In genomic region chr5:21144506-21145169, GRCm38 (mm10) we compare ENCODE assay signal across 8 mouse cellular contexts. TPM values are rescaled to one million over a fixed set of nuclear protein-coding genes. Genes with fewer than 3 reads are reported as not detected.
A peak's percentile ranks its signal among the peaks of the same experiment; 100 is the strongest.
DNase-seq lines count a peak whose midpoint lies in the region; ATAC-seq lines count a peak whose summit lies in the region.

No protein-coding gene starts in this region.

- 0 out of 2 replicates have a peak overlapping the region, but pooled peaks have one; percentile 23 for H3K27ac ChIP-seq in midbrain, embryonic 10.5 days (replicated peaks)
- H3K27ac ChIP-seq in midbrain, embryonic 16.5 days (ENCODE audit: low read length) = no peak overlapping the region
- no peak overlapping the region for H3K27ac ChIP-seq in hindbrain, embryonic 15.5 days (replicated peaks)
- H3K27ac ChIP-seq in liver, embryonic 11.5 days (ENCODE audit: low read depth, low read length) = no peak overlapping the region
- no peak overlapping the region; the same call in 1 of the 2 replicates for H3K27ac ChIP-seq in stomach, embryonic 14.5 days (ENCODE audit: low read length)

- H3K4me2 ChIP-seq in midbrain, embryonic 16.5 days (ENCODE audit: low read length) = no peak overlapping the region
- no peak overlapping the region for H3K4me2 ChIP-seq in hindbrain, embryonic 15.5 days
- H3K4me2 ChIP-seq in liver, embryonic 11.5 days = no peak overlapping the region
- no peak overlapping the region for H3K4me2 ChIP-seq in stomach, embryonic 14.5 days (replicated peaks; ENCODE audit: low read depth, low read length)

- no peaks in the 10 kb centered on the region for H3K36me3 ChIP-seq in midbrain, embryonic 10.5 days
- no peaks in the 10 kb centered on the region for H3K36me3 ChIP-seq in midbrain, embryonic 16.5 days (ENCODE audit: control insufficient read depth, insufficient read depth, low read length)
- no peaks in the 10 kb centered on the region for H3K36me3 ChIP-seq in hindbrain, embryonic 15.5 days
- H3K36me3 ChIP-seq in liver, embryonic 11.5 days (ENCODE audit: control insufficient read depth, insufficient read depth, low read length) = no peaks in the 10 kb centered on the region
- no peaks in the 10 kb centered on the region for H3K36me3 ChIP-seq in stomach, embryonic 14.5 days (ENCODE audit: control insufficient read depth, insufficient read depth, low read length)

- DNase-seq in midbrain, embryonic 10.5 days (ENCODE audit: low spot score) = peak; percentile 30
- peak; percentile 71 for DNase-seq in forelimb bud, embryonic 11.5 days (ENCODE audit: low read depth, low spot score)
- DNase-seq in liver, embryonic 11.5 days (ENCODE audit: low spot score) = peak; percentile 37
- no peak for DNase-seq in ovary, postnatal 36 days (ENCODE audit: low spot score)
- DNase-seq in right cerebral cortex, postnatal 36 days (ENCODE audit: low spot score in 2 of 2) = no peak

- H3K27me3 ChIP-seq in midbrain, embryonic 10.5 days (ENCODE audit: low read depth, poor library complexity, severe bottlenecking) = no peaks in the 10 kb centered on the region
- no peaks in the 10 kb centered on the region for H3K27me3 ChIP-seq in midbrain, embryonic 16.5 days (ENCODE audit: control insufficient read depth, insufficient read depth, low read depth, low read length)
- no peaks in the 10 kb centered on the region for H3K27me3 ChIP-seq in hindbrain, embryonic 15.5 days
- H3K27me3 ChIP-seq in liver, embryonic 11.5 days (replicated peaks; ENCODE audit: control insufficient read depth, insufficient read depth, low read length) = no peaks in the 10 kb centered on the region
- no peaks in the 10 kb centered on the region for H3K27me3 ChIP-seq in stomach, embryonic 14.5 days (ENCODE audit: control insufficient read depth, insufficient read depth, low read length)

- no peak for ATAC-seq in midbrain, embryonic 16.5 days
- ATAC-seq in hindbrain, embryonic 15.5 days (ENCODE audit: low FRiP score, low read depth) = peak; percentile 68; the same call in 1 of the 2 replicates
- ATAC-seq in liver, embryonic 11.5 days (replicated peaks; ENCODE audit: low FRiP score) = peak; percentile 48
- ATAC-seq in stomach, embryonic 14.5 days (ENCODE audit: insufficient number of reproducible peaks, insufficient read depth, low FRiP score, low read depth) = peak; percentile 89

- peaks cover 4% of the 10 kb centered on the region; the same call in 1 of the 2 replicates for H3K4me1 ChIP-seq in midbrain, embryonic 10.5 days
- H3K4me1 ChIP-seq in midbrain, embryonic 16.5 days (ENCODE audit: control insufficient read depth, insufficient read depth, low read length) = no peaks in the 10 kb centered on the region
- peaks cover 2% of the 10 kb centered on the region; the same call in 1 of the 2 replicates for H3K4me1 ChIP-seq in hindbrain, embryonic 15.5 days (replicated peaks)
- H3K4me1 ChIP-seq in liver, embryonic 11.5 days (replicated peaks; ENCODE audit: control insufficient read depth, insufficient read depth, low read length) = 0 out of 2 replicates have a peak, but pooled peaks cover 7% of the 10 kb centered on the region
- peaks cover 4% of the 10 kb centered on the region; the same call in 1 of the 2 replicates for H3K4me1 ChIP-seq in stomach, embryonic 14.5 days (ENCODE audit: control insufficient read depth, insufficient read depth, low read length)

- WGBS in midbrain, embryonic 10.5 days = 77% methylated on average over 8 of the region's 8 CpGs
- WGBS in midbrain, embryonic 16.5 days = 70% methylated on average over 8 of the region's 8 CpGs
- 54% methylated on average over 8 of the region's 8 CpGs for WGBS in hindbrain, embryonic 15.5 days
- WGBS in liver, embryonic 11.5 days = 38% methylated on average over 8 of the region's 8 CpGs
- WGBS in stomach, embryonic 14.5 days = 15% methylated on average over 8 of the region's 8 CpGs

- no peak overlapping the region for H3K9ac ChIP-seq in midbrain, embryonic 16.5 days (ENCODE audit: low read depth, low read length)
- no peak overlapping the region for H3K9ac ChIP-seq in hindbrain, embryonic 15.5 days
- no peak overlapping the region for H3K9ac ChIP-seq in liver, embryonic 11.5 days (ENCODE audit: low read depth, low read length)
- H3K9ac ChIP-seq in stomach, embryonic 14.5 days (replicated peaks; ENCODE audit: low read depth, low read length) = no peak overlapping the region

- no peak overlapping the region for H3K4me3 ChIP-seq in midbrain, embryonic 10.5 days
- no peak overlapping the region for H3K4me3 ChIP-seq in midbrain, embryonic 16.5 days (ENCODE audit: low read depth, low read length)
- no peak overlapping the region for H3K4me3 ChIP-seq in hindbrain, embryonic 15.5 days
- H3K4me3 ChIP-seq in liver, embryonic 11.5 days (ENCODE audit: low read depth, low read length) = no peak overlapping the region
- H3K4me3 ChIP-seq in stomach, embryonic 14.5 days (ENCODE audit: low read depth, low read length) = no peak overlapping the region

- no peaks in the 10 kb centered on the region for H3K9me3 ChIP-seq in midbrain, embryonic 10.5 days (replicated peaks)
- H3K9me3 ChIP-seq in midbrain, embryonic 16.5 days (replicated peaks; ENCODE audit: control insufficient read depth, low read length, poor library complexity, severe bottlenecking) = no peaks in the 10 kb centered on the region
- H3K9me3 ChIP-seq in hindbrain, embryonic 15.5 days = no peaks in the 10 kb centered on the region
- no peaks in the 10 kb centered on the region for H3K9me3 ChIP-seq in liver, embryonic 11.5 days (ENCODE audit: control insufficient read depth, low read length)
- no peaks in the 10 kb centered on the region for H3K9me3 ChIP-seq in stomach, embryonic 14.5 days (ENCODE audit: control insufficient read depth, low read depth, low read length)

RNA-seq across cellular contexts. Expression of gene Gsap, which starts 41.4 kb away (rescaled TPM):
- polyA plus RNA-seq in midbrain, embryonic 10.5 days (2016; fragmentation: Nextera tagmentation; extraction: Ambion mirVana) = 1.6 and 2.6 TPM in 2 replicates
- 10.6 and 12.4 TPM in 2 replicates for polyA plus RNA-seq in midbrain, embryonic 16.5 days (2015; fragmentation: Nextera tagmentation; extraction: Ambion mirVana)
- 12.4 and 14.0 TPM in 2 replicates for polyA plus RNA-seq in hindbrain, embryonic 15.5 days (2015; fragmentation: Nextera tagmentation; extraction: Ambion mirVana)
- polyA plus RNA-seq in liver, embryonic 11.5 days (2014; fragmentation: Nextera tagmentation; extraction: Ambion mirVana) = 3.9 and 4.1 TPM in 2 replicates
- polyA plus RNA-seq in stomach, embryonic 14.5 days (2014; fragmentation: Nextera tagmentation; extraction: Ambion mirVana) = 1.8 and 2.6 TPM in 2 replicates

Comparison
In these comparisons a context has a peak if more than half of its experiments do, and no peak if none do; other contexts are left out.
1. DNase-seq: peak in midbrain, embryonic 10.5 days (single experiment), forelimb bud, embryonic 11.5 days (single experiment) and liver, embryonic 11.5 days (single experiment); none in ovary, postnatal 36 days (single experiment) and right cerebral cortex, postnatal 36 days (0 of 2).